In the genomic region with DNA sequence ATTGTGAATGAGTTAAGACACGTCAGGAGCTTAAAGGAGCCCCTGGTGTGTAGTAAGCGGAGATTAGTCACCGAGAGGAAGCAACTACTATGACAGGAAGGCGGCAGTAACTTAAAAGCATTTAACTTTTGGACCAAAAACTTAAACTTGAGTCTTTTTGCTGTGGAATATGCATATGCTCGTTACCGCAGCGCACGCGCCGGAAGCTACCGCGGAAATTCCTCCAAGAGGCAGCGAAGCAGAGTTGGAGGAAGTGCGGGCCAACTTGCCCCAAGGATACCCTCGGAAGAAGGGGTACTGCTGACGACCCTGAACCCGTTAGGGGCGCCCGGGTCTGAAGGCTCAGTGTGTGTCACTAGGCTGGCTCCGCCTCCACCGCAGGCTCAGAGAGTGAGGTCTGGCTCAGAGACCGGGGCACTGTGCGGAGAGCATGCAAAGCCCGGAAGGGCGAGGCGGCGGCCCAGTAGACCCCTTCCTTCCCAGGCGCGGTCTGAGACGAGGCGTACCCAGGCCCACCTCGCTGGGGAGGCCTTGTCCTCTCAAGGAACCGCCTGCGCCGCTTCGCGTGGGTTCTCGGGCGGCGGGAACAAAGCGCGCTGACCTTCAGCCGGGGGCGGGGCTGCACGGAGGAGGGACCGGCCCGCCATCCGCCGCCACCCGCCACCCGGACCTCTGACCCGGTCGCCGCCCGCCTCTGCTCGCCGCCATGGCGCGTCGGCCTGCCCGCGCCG, we compare ENCODE assay signal across 9 mouse cellular contexts. TPM values are rescaled to one million over a fixed set of nuclear protein-coding genes. Genes with fewer than 3 reads are reported as not detected.
DNase-seq lines count a peak whose midpoint lies in the region; ATAC-seq and TF ChIP-seq lines count a peak whose summit lies in the region.
"Had no signal": no experiment of that assay in that cellular context is flagged by ENCODE, and none has a peak within 500 bp of the region (broad histone marks: within the 10 kb centered on the region; RNA-seq: fewer than 3 reads in every experiment).

No protein-coding gene starts in this region.

- H3K4me3 ChIP-seq in heart, embryonic 16.5 days (ENCODE audit: low read length) = peak overlapping the region; percentile 96
- H3K4me3 ChIP-seq in bone marrow macrophage, adult 2 months (ENCODE audit: insufficient read depth, low read length) = peak overlapping the region; percentile 79
- H3K4me3 ChIP-seq in liver, embryonic 16.5 days (ENCODE audit: low read depth, low read length) = peak overlapping the region; percentile 77

- intact Hi-C loops in heart, postnatal 25 days (cut with DNase I) = loop anchor here (5.0 kb wide), 1 partner anchor 274 kb away; a partner anchor contains a TSS

- peak; percentile 78 for ATAC-seq in heart, embryonic 16.5 days (replicated peaks; ENCODE audit: extremely low read depth, insufficient read depth, low FRiP score)
- peak; percentile 77 for ATAC-seq in liver, embryonic 16.5 days (ENCODE audit: low read depth)

- no peak for TF ChIP-seq CTCF in bone marrow macrophage, adult 2 months (IDR thresholded peaks at IDR 0.05; ENCODE audit: low read depth, low read length)

- H3K9ac ChIP-seq in heart, embryonic 16.5 days (ENCODE audit: low read length) = peak overlapping the region; percentile 97
- peak overlapping the region; percentile 76 for H3K9ac ChIP-seq in liver, embryonic 16.5 days (ENCODE audit: low read depth, low read length)

- no peaks in the 10 kb centered on the region for H3K27me3 ChIP-seq in heart, embryonic 16.5 days (ENCODE audit: control insufficient read depth, insufficient read depth, low read length)
- H3K27me3 ChIP-seq in liver, embryonic 16.5 days (ENCODE audit: control insufficient read depth, insufficient read depth, low read depth, low read length) = no peaks in the 10 kb centered on the region
- no peaks in the 10 kb centered on the region for H3K27me3 ChIP-seq in splenic B cell, adult 2 months (ENCODE audit: control insufficient read depth, insufficient read depth, low read length, poor library complexity, severe bottlenecking)

- no peak for TF ChIP-seq POLR2A in bone marrow macrophage, adult 2 months (IDR thresholded peaks at IDR 0.05; ENCODE audit: borderline replicate concordance, low read depth, low read length)

- under 1% methylated on average over 37 of the region's 63 CpGs for WGBS in heart, embryonic 16.5 days
- WGBS in liver, embryonic 16.5 days (ENCODE audit: insufficient replicate concordance) = under 1% methylated on average over 36 of the region's 63 CpGs

- no peaks in the 10 kb centered on the region for H3K9me3 ChIP-seq in heart, embryonic 16.5 days (replicated peaks; ENCODE audit: control insufficient read depth, low read length)
- no peaks in the 10 kb centered on the region for H3K9me3 ChIP-seq in liver, embryonic 16.5 days (replicated peaks; ENCODE audit: control insufficient read depth, low read length)

- H3K36me3 ChIP-seq in heart, embryonic 16.5 days (ENCODE audit: control insufficient read depth, insufficient read depth) = no peaks in the 10 kb centered on the region
- H3K36me3 ChIP-seq in liver, embryonic 16.5 days (ENCODE audit: control insufficient read depth, insufficient read depth) = peaks cover 2% of the 10 kb centered on the region; the same call in 1 of the 2 replicates
- no peaks in the 10 kb centered on the region for H3K36me3 ChIP-seq in splenic B cell, adult 2 months (ENCODE audit: control insufficient read depth, insufficient read depth, low read length, poor library complexity, severe bottlenecking)

- H3K4me1 ChIP-seq in heart, embryonic 16.5 days (ENCODE audit: control insufficient read depth, insufficient read depth, low read length) = peaks cover 35% of the 10 kb centered on the region
- H3K4me1 ChIP-seq in bone marrow macrophage, adult 2 months (ENCODE audit: control insufficient read depth, insufficient read depth, low read length) = peaks cover 10% of the 10 kb centered on the region
- peaks cover 33% of the 10 kb centered on the region for H3K4me1 ChIP-seq in liver, embryonic 16.5 days (ENCODE audit: control insufficient read depth, low read depth, low read length)

- DNase-seq in heart, postnatal 25 days (ENCODE audit: low spot score) = no peak
- DNase-seq in CD4-positive, CD25-positive, alpha-beta regulatory T cell, adult 2 months (ENCODE audit: low read depth, low spot score) = peak; percentile 84
- DNase-seq in frontal cortex, adult 2 months (ENCODE audit: extremely low spot score in 1 of 2, low spot score in 1 of 2) = peak; percentile 15 to 33
- peak; percentile 71 for DNase-seq in splenic B cell, adult 2 months (ENCODE audit: low read depth, low spot score)
- no peak for DNase-seq in ovary, adult 18-20 months (ENCODE audit: low spot score)

- peak overlapping the region; percentile 96 for H3K27ac ChIP-seq in heart, embryonic 16.5 days (ENCODE audit: low read length)
- H3K27ac ChIP-seq in bone marrow macrophage, adult 2 months (ENCODE audit: insufficient read depth, low read depth, low read length) = peak overlapping the region; percentile 64
- H3K27ac ChIP-seq in liver, embryonic 16.5 days (ENCODE audit: low read length) = peak overlapping the region; percentile 91

- H3K4me2 ChIP-seq in heart, embryonic 16.5 days (ENCODE audit: low read depth, low read length) = peak overlapping the region; percentile 89
- peak overlapping the region; percentile 96 for H3K4me2 ChIP-seq in liver, embryonic 16.5 days (ENCODE audit: low read depth, low read length)

RNA-seq across cellular contexts. Expression of a gene that starts 0.5 kb away (rescaled TPM):
- polyA plus RNA-seq in heart, embryonic 16.5 days (2015; fragmentation: Nextera tagmentation; extraction: Ambion mirVana) = 240 and 245 TPM in 2 replicates
- 100 to 1,000 TPM; 171 to 178 TPM for total RNA-seq in heart, postnatal 25 days (2021)
- 68.6 and 74.0 TPM in 2 replicates for polyA plus RNA-seq in bone marrow macrophage, adult 2 months (2012; ENCODE audit: insufficient read depth, insufficient read length, missing spikeins)
- polyA plus RNA-seq in frontal cortex, adult 2 months (2012; rRNA removed) = 127 and 139 TPM in 2 replicates
- polyA plus RNA-seq in liver, embryonic 16.5 days (2015; fragmentation: Nextera tagmentation; extraction: Ambion mirVana) = 74.9 and 78.9 TPM in 2 replicates

RNA-seq across cellular contexts. Expression of a gene that starts 45.4 kb away (rescaled TPM):
- polyA plus RNA-seq in heart, embryonic 16.5 days (2015; fragmentation: Nextera tagmentation; extraction: Ambion mirVana) = 0.29 and 0.71 TPM in 2 replicates
- not detected for total RNA-seq in heart, postnatal 25 days (2021)
- polyA plus RNA-seq in bone marrow macrophage, adult 2 months (2012; ENCODE audit: insufficient read depth, insufficient read length, missing spikeins) = not detected in 2 replicates
- polyA plus RNA-seq in frontal cortex, adult 2 months (2012; rRNA removed) = 0.86 and 1.3 TPM in 2 replicates
- polyA plus RNA-seq in liver, embryonic 16.5 days (2015; fragmentation: Nextera tagmentation; extraction: Ambion mirVana) = 25.8 and 25.9 TPM in 2 replicates
- total RNA-seq: layer of hippocampus, adult 18-20 months had no signal

RNA-seq across cellular contexts. Expression of a gene that starts 51.5 kb away (rescaled TPM):
- polyA plus RNA-seq in heart, embryonic 16.5 days (2015; fragmentation: Nextera tagmentation; extraction: Ambion mirVana) = 35.0 and 36.7 TPM in 2 replicates
- 10 to 100 TPM; 18.3 to 18.4 TPM for total RNA-seq in heart, postnatal 25 days (2021)
- 41.6 and 42.5 TPM in 2 replicates for polyA plus RNA-seq in bone marrow macrophage, adult 2 months (2012; ENCODE audit: insufficient read depth, insufficient read length, missing spikeins)
- 50.6 and 51.8 TPM in 2 replicates for polyA plus RNA-seq in frontal cortex, adult 2 months (2012; rRNA removed)
- 62.0 and 64.3 TPM in 2 replicates for polyA plus RNA-seq in liver, embryonic 16.5 days (2015; fragmentation: Nextera tagmentation; extraction: Ambion mirVana)

Comparison
In these comparisons a context has a peak if more than half of its experiments do, and no peak if none do; other contexts are left out.
1. DNase-seq: peak in CD4-positive, CD25-positive, alpha-beta regulatory T cell, adult 2 months (single experiment), frontal cortex, adult 2 months (2 of 2) and splenic B cell, adult 2 months (single experiment); none in heart, postnatal 25 days (single experiment) and ovary, adult 18-20 months (single experiment).
2. RNA of a gene that starts 45.4 kb away (polyA plus RNA-seq): 25.8 to 25.9 TPM in liver, embryonic 16.5 days; 0.86 to 1.3 TPM in frontal cortex, adult 2 months, 0.29 to 0.71 TPM in heart, embryonic 16.5 days and not detected in bone marrow macrophage, adult 2 months; every median in the first group is over 10 times any median in the second.
3. Peak in every context shown above with its lines, with median percentiles within 50 percentile points of each other: H3K27ac ChIP-seq and H3K4me3 ChIP-seq.